Mouse (Mus musculus) myocyte (in vitro differentiated cells): ENCODE data around the gene Ier5l.

Experiments
- CEBPB ChIP-seq: IDR thresholded peaks from 2 replicates; pipeline ENCODE4 v1.6.1; 2011; ENCODE audit warnings: mild to moderate bottlenecking, moderate library complexity; ENCODE audit not compliant: poor library complexity, insufficient read depth, severe bottlenecking
- E2F4 ChIP-seq: IDR thresholded peaks from one replicate; pipeline ENCODE4 v1.6.1; 2011; ENCODE audit warnings: mild to moderate bottlenecking, control low read depth, moderate library complexity; ENCODE audit not compliant: insufficient read depth
- MYOD1 ChIP-seq, 3 experiments: IDR thresholded peaks; one replicate each; pipeline ENCODE4 v1.6.1; 2011; ENCODE audit warnings: control low read depth in 2 of 3, low read depth in 2 of 3, mild to moderate bottlenecking in 2 of 3, moderate library complexity in 1 of 3; ENCODE audit not compliant: insufficient read length in 2 of 3, control insufficient read depth in 1 of 3
- MYOG ChIP-seq, 3 experiments: IDR thresholded peaks; one replicate each; pipeline ENCODE4 v1.6.1; 2011; ENCODE audit warnings: control low read depth in 2 of 3, low read depth in 2 of 3, mild to moderate bottlenecking in 2 of 3; ENCODE audit not compliant: insufficient read length in 2 of 3, control insufficient read depth in 1 of 3, insufficient read depth in 1 of 3
- POLR2A ChIP-seq: IDR thresholded peaks from one replicate; pipeline ENCODE4 v1.6.1; 2011; ENCODE audit warnings: low read depth, mild to moderate bottlenecking, control low read depth, moderate library complexity; ENCODE audit not compliant: insufficient read length
- POLR2AphosphoS2 ChIP-seq: IDR thresholded peaks from one replicate; pipeline ENCODE4 v1.6.1; 2011; ENCODE audit warnings: low read depth, control low read depth; ENCODE audit not compliant: insufficient read length
- REST ChIP-seq: IDR thresholded peaks from one replicate; pipeline ENCODE4 v1.6.1; 2011; ENCODE audit warnings: mild to moderate bottlenecking, control low read depth, moderate library complexity; ENCODE audit not compliant: insufficient read depth, insufficient read length
- TCF12 ChIP-seq: IDR thresholded peaks from one replicate; pipeline ENCODE4 v1.6.1; 2011; ENCODE audit warnings: mild to moderate bottlenecking, control low read depth; ENCODE audit not compliant: poor library complexity, insufficient read depth, severe bottlenecking
- TCF3 ChIP-seq: IDR thresholded peaks from one replicate; pipeline ENCODE4 v1.6.1; 2011; ENCODE audit warnings: low read depth, control low read depth; ENCODE audit not compliant: insufficient read length
- USF1 ChIP-seq: IDR thresholded peaks from one replicate; pipeline ENCODE4 v1.6.1; 2011; ENCODE audit warnings: low read depth, mild to moderate bottlenecking, control low read depth, moderate library complexity

DNA sequence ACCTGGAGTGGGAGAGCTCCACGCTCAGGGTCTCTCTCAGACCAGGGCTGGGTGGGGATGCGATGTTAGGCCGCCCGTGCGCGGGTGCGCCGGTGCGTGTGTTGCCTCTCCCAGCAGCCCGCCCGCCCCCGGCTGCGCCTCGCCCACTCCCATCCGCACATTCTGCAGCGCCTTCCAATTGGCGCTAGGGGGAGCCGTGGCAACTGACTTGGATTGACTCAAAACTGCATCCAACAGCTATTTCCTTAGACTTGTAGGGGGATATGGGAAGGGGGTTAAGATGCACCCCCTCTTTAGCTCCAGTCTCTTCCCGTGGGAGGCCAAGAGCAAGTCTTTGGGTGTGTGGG lies 4.2 kb downstream of the Ier5l start:
- no peak for TF ChIP-seq E2F4
- TF ChIP-seq REST: no peak
- TF ChIP-seq POLR2AphosphoS2: no peak
- TF ChIP-seq POLR2A: peak; percentile 49
- TF ChIP-seq USF1: no peak
- no peak for TF ChIP-seq CEBPB
- TF ChIP-seq TCF12: no peak
- no peak for TF ChIP-seq MYOD1 (IDR thresholded peaks at IDR 0.05; ENCODE audit: control insufficient read depth in 1 of 3, insufficient read length in 2 of 3, low read depth in 2 of 3)
- no peak for TF ChIP-seq TCF3
- peak in 1 of 3 experiments; percentile 15 for TF ChIP-seq MYOG (IDR thresholded peaks at IDR 0.05; ENCODE audit: control insufficient read depth in 1 of 3, insufficient read depth in 1 of 3, insufficient read length in 2 of 3, low read depth in 2 of 3)
